Mouse (Mus musculus) CH12.LX (cell line): ENCODE results near the gene Vegfc.

Experiments used
- CTCF ChIP-seq, 2 experiments: IDR thresholded peaks in 1 of 2; conservative IDR thresholded peaks in 1 of 2; 2 replicates each; pipeline ENCODE4 v1.5.1; 2011 to 2012; ENCODE audit warnings: low read depth in 2 of 2, low read length in 2 of 2, improper control_type of control experiment in 1 of 2, inconsistent platforms in 1 of 2, mild to moderate bottlenecking in 1 of 2, moderate library complexity in 1 of 2
- HCFC1 ChIP-seq: IDR thresholded peaks from 2 replicates; pipeline ENCODE4 v1.6.1; 2012; ENCODE audit warnings: low read depth, mild to moderate bottlenecking, inconsistent platforms, low read length, improper control_type of control experiment
- NELFE ChIP-seq: IDR thresholded peaks from 2 replicates; pipeline ENCODE4 v1.6.1; 2011; ENCODE audit warnings: low read depth, low read length, improper control_type of control experiment
- PAX5 ChIP-seq: IDR thresholded peaks from 2 replicates; pipeline ENCODE4 v1.6.1; 2012; ENCODE audit warnings: low read length, inconsistent platforms, mixed read lengths
- TBP ChIP-seq: conservative IDR thresholded peaks from 2 replicates; pipeline ENCODE4 v1.6.1; 2011; ENCODE audit warnings: low read depth, low read length, improper control_type of control experiment
- ZC3H11A ChIP-seq: IDR thresholded peaks from 2 replicates; pipeline ENCODE4 v1.6.1; 2012; ENCODE audit warnings: low read depth, mild to moderate bottlenecking, inconsistent platforms, low read length, improper control_type of control experiment

GRCm38 (mm10) chr8:54076791-54077270, 575 bp upstream of the Vegfc start:
- no peak for TF ChIP-seq TBP
- no peak for TF ChIP-seq CTCF (conservative IDR thresholded peaks at IDR 0.05 in 1 of 2, IDR thresholded peaks at IDR 0.05 in 1 of 2; ENCODE audit: low read depth in 2 of 2, low read length in 2 of 2)
- TF ChIP-seq ZC3H11A, result no peak
- no peak for TF ChIP-seq PAX5
- TF ChIP-seq NELFE, result no peak
- no peak for TF ChIP-seq HCFC1
